Mouse (Mus musculus) hindbrain, embryonic 11.5 days (tissue): ENCODE measurements at regions not wholly inside any gene's neighbourhood (a gene's known extent, or its start where the extent isn't known, plus 50 kb on each side); places are given as distances from the start of the nearest gene placed in this dataset.

Source experiments
- ATAC-seq: fragments of 200-750 bp; cut with Nextera tagmentation; 2 replicates; pipeline ENCODE4 v1.8.0; 2017; ENCODE audit warnings: mild to moderate bottlenecking, moderate TSS enrichment, moderate library complexity; ENCODE audit not compliant: low FRiP score
- DNase-seq: peaks from one replicate; pipeline ENCODE4 v3.0.0-alpha.2; 2015; ENCODE audit warnings: low spot score
- H3K27ac ChIP-seq: fragments of 300-500 bp; sonication (generic); 2 replicates; pipeline ENCODE4 v1.5.1; 2014; ENCODE audit warnings: mild to moderate bottlenecking, low read depth, low read length
- H3K27me3 ChIP-seq: fragments of 300-500 bp; sonication (generic); 2 replicates; pipeline ENCODE4 v1.6.1; 2014; ENCODE audit warnings: mild to moderate bottlenecking, low read length, moderate library complexity, mixed read lengths; ENCODE audit not compliant: control insufficient read depth, insufficient read depth
- H3K36me3 ChIP-seq: fragments of 300-500 bp; sonication (generic); 2 replicates; pipeline ENCODE4 v1.6.1; 2014; ENCODE audit warnings: mild to moderate bottlenecking, low read length, moderate library complexity, mixed read lengths; ENCODE audit not compliant: control insufficient read depth, insufficient read depth
- H3K4me1 ChIP-seq: fragments of 300-500 bp; sonication (generic); replicated peaks from 2 replicates; pipeline ENCODE4 v1.6.1; 2014; ENCODE audit warnings: low read length, mixed read lengths; ENCODE audit not compliant: control insufficient read depth, insufficient read depth
- H3K4me2 ChIP-seq: fragments of 300-500 bp; sonication (generic); replicated peaks from 2 replicates; pipeline ENCODE4 v1.6.1; 2014; ENCODE audit warnings: mild to moderate bottlenecking, low read depth, low read length
- H3K4me3 ChIP-seq: fragments of 300-500 bp; sonication (generic); 2 replicates; pipeline ENCODE4 v1.5.1; 2014; ENCODE audit warnings: low read depth, low read length
- H3K9ac ChIP-seq: fragments of 300-500 bp; sonication (generic); 2 replicates; pipeline ENCODE4 v1.6.1; 2014; ENCODE audit warnings: low read depth, low read length
- H3K9me3 ChIP-seq: fragments of 300-500 bp; sonication (generic); 2 replicates; pipeline ENCODE4 v1.6.1; 2016; ENCODE audit warnings: low read length; ENCODE audit not compliant: control insufficient read depth
- WGBS: fragments of 180-500 bp; shearing (Covaris S2); extraction: QIAGEN DNeasy Blood & Tissue Kit; methylation state at CpG from one replicate; pipeline ENCODE4 v1.1.7; 2014; 5-methylcytosine and 5-hydroxymethylcytosine counted together

DNA sequence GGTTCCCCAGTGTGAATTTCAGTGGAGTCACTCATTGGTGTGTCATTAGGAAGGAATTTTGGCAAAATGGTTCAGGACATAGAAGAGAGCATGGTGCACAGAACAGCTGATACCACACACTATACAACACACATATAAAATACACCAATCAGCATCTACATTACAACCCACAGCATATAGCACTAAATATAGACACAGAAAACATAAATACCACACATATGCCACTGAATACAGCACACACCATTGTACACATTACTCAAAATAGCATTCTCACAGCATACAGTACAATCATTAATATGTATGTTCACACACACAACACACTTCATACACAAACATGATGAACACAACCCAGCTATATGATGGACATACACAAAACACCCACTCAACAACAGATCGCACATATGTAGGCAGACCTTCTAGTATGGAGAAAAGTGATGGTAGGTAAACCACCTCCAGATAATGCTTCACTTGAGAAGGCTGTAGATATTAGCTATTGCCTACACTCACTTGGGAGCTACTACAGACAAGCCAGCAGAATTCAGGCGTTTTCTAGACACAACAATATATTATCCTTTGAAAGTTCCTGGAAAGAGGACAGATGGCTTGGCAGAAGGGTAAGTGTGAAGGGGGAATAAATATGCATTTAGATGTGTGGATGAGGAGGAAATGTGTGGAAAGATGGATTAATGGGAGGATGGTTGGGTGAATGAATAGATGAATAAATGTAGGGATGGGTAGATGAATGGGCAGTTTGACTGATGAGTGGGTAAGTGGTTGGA is 71.6 kb upstream of the Zmat1 start:
- H3K27me3 ChIP-seq = 0 out of 2 replicates have a peak, but pooled peaks cover 3% of the 10 kb centered on the region
- WGBS = 62% methylated on average over 2 of the region's 2 CpGs
- no peak for ATAC-seq
- no peak overlapping the region for H3K9ac ChIP-seq
- no peak overlapping the region for H3K4me2 ChIP-seq
- H3K9me3 ChIP-seq = no peaks in the 10 kb centered on the region
- no peaks in the 10 kb centered on the region for H3K4me1 ChIP-seq
- no peak for DNase-seq
- no peak overlapping the region for H3K4me3 ChIP-seq
- H3K27ac ChIP-seq = no peak overlapping the region
- H3K36me3 ChIP-seq = no peaks in the 10 kb centered on the region

DNA sequence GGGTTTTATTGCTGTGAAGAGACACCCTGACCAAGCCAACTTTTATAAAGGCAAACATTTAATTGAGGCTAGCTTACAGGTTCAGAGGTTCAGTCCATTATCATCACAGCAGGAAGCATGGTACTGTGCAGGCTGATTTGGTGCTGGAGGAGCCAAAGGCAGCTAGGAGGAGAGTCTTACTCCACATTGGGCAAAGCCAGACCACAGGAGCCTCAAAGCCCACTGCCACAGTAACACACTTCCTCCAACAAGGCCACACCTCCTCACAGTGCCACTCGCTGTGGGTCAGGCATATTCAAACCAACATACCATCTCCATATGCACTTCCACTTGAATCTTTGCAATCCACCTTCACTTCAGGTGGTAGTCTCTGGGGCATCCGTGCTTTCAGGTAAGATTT is 70.4 kb upstream of the Zmat1 start:
- DNase-seq = no peak
- H3K27me3 ChIP-seq = 0 out of 2 replicates have a peak, but pooled peaks cover 3% of the 10 kb centered on the region
- no peak overlapping the region for H3K9ac ChIP-seq
- H3K4me1 ChIP-seq = no peaks in the 10 kb centered on the region
- no peaks in the 10 kb centered on the region for H3K36me3 ChIP-seq
- no peak overlapping the region for H3K4me3 ChIP-seq
- no peaks in the 10 kb centered on the region for H3K9me3 ChIP-seq
- ATAC-seq = no peak
- H3K27ac ChIP-seq = no peak overlapping the region
- 75% methylated on average over 2 of the region's 2 CpGs for WGBS
- H3K4me2 ChIP-seq = no peak overlapping the region

DNA sequence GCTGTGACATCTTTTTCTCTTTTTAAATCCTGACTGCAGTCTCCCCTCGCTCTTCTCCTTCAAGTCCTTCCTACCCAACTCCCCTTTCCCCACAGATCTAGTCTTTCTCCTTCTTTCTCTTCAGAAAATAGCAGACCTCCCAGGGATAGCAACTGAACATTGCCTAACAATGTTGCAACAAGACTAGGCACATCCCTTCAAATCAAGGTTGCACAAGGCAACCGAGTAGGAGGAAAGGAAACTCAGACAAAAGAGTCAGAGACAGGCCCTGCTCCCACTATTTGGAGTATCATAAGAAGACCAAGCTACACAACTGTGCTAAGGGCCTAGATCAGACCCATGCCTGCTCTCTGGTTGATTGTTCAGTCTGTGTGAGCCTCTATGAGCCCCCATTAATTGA is 66.9 kb upstream of the Zmat1 start:
- H3K4me1 ChIP-seq = no peaks in the 10 kb centered on the region
- no peaks in the 10 kb centered on the region for H3K9me3 ChIP-seq
- H3K36me3 ChIP-seq = no peaks in the 10 kb centered on the region
- no peak for ATAC-seq
- H3K27me3 ChIP-seq = no peaks in the 10 kb centered on the region; the same call in 1 of the 2 replicates
- H3K4me2 ChIP-seq = no peak overlapping the region
- H3K9ac ChIP-seq = no peak overlapping the region
- WGBS = 89% methylated on average over 2 of the region's 2 CpGs
- no peak overlapping the region for H3K4me3 ChIP-seq
- no peak for DNase-seq
- H3K27ac ChIP-seq = no peak overlapping the region

DNA sequence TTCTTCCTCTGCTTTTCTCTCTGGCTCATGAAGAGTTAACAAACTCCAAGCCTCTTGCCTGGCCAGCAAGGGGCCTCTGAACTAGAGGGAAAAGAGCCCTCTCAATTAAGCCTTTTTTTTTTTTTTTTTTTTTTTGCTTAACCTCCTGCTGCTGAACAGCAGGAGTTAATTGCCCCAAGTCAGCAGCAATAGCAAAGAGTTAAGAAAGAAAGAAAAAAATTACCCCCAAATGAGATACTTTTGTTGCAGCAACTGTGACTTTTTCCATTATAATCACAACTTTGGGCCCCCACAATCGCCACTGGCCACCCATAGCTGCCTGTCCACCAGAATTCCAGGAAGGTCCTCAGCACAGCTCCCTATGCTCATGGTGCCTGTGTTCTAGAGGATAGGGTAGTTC is 60.4 kb upstream of the Zmat1 start:
- no peak overlapping the region for H3K9ac ChIP-seq
- H3K27ac ChIP-seq = no peak overlapping the region
- DNase-seq (no peak), ATAC-seq (no peak)
- H3K4me3 ChIP-seq = no peak overlapping the region
- no peaks in the 10 kb centered on the region for H3K9me3 ChIP-seq
- no peaks in the 10 kb centered on the region for H3K36me3 ChIP-seq
- no peaks in the 10 kb centered on the region; the same call in 1 of the 2 replicates for H3K27me3 ChIP-seq
- H3K4me2 ChIP-seq = no peak overlapping the region
- no peaks in the 10 kb centered on the region for H3K4me1 ChIP-seq
- WGBS = 27% methylated on average over 1 of the region's 1 CpGs

DNA sequence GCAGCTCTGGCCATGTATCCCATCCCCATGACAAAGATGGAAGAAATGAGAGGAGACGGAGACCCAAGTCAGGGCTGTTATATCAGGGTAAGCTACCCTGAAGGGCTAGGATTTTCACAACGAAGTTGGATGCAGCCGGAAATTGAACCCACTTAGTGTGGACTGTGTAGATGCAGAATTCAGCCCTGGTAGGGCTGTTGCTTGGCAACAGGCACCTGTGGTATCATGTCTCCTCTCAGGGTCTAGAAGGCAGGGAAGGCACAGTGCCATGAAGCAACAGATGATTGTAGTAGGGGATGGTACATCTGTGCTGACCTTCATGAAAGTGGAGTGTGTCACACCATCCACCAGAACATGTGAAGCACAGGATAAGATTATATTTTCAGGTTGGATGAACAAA is 51.2 kb upstream of the Zmat1 start:
- H3K9ac ChIP-seq = no peak overlapping the region
- no peak overlapping the region for H3K4me3 ChIP-seq
- no peak for ATAC-seq
- H3K9me3 ChIP-seq = no peaks in the 10 kb centered on the region
- H3K27me3 ChIP-seq = no peaks in the 10 kb centered on the region; the same call in 1 of the 2 replicates
- no peaks in the 10 kb centered on the region for H3K36me3 ChIP-seq
- no peak overlapping the region for H3K27ac ChIP-seq
- H3K4me1 ChIP-seq = no peaks in the 10 kb centered on the region
- no peak overlapping the region for H3K4me2 ChIP-seq
- DNase-seq = no peak
- 83% methylated on average over 3 of the region's 3 CpGs for WGBS

DNA sequence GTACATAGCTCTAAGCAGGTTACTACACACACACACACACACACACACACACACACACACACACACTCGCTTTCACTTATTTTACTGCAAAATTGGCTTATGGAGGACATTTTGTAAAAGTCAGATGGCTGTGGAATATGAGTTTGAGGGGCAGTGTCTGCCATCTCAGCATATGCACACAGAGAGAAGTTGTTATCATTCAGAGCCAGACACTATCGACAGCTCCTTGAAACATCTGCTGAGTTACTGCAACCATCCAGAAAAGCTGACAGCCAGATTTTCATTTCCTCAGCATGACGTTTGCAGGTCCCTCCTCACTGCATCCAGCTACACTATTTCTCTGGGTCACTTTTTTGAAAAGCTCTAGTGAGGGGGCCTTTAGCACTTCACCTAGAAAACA is 49.9 kb upstream of the Zmat1 start:
- DNase-seq (no peak), ATAC-seq (no peak)
- H3K36me3 ChIP-seq = no peaks in the 10 kb centered on the region
- no peak overlapping the region for H3K9ac ChIP-seq
- 63% methylated on average over 3 of the region's 3 CpGs for WGBS
- no peak overlapping the region for H3K4me2 ChIP-seq
- no peaks in the 10 kb centered on the region for H3K9me3 ChIP-seq
- H3K27me3 ChIP-seq = peaks cover 2% of the 10 kb centered on the region; the same call in 1 of the 2 replicates
- no peaks in the 10 kb centered on the region for H3K4me1 ChIP-seq
- H3K27ac ChIP-seq = no peak overlapping the region
- H3K4me3 ChIP-seq = no peak overlapping the region
